In genomic region chr15:86214549-86215201, GRCm38 (mm10) we compare ENCODE assay signal across 8 mouse cellular contexts. TPM values are rescaled to one million over a fixed set of nuclear protein-coding genes. Genes with fewer than 3 reads are reported as not detected.
A peak's percentile ranks its signal among the peaks of the same experiment; 100 is the strongest.
DNase-seq lines count a peak whose midpoint lies in the region; ATAC-seq lines count a peak whose summit lies in the region.

No protein-coding gene starts in this region.

- peak overlapping the region; percentile 93 for H3K27ac ChIP-seq in kidney, embryonic 15.5 days
- H3K27ac ChIP-seq in hindbrain, embryonic 14.5 days = peak overlapping the region; percentile 92
- H3K27ac ChIP-seq in midbrain, embryonic 14.5 days (replicated peaks; ENCODE audit: low read depth, low read length) = peak overlapping the region; percentile 88

- peak overlapping the region; percentile 96 for H3K4me2 ChIP-seq in kidney, embryonic 15.5 days
- peak overlapping the region; percentile 98 for H3K4me2 ChIP-seq in hindbrain, embryonic 14.5 days (replicated peaks)
- H3K4me2 ChIP-seq in midbrain, embryonic 14.5 days (ENCODE audit: low read length) = peak overlapping the region; percentile 98

- DNase-seq in kidney, adult 18-20 months = no peak
- peak; percentile 41 for DNase-seq in adipocyte (ENCODE audit: low spot score)
- DNase-seq in hindbrain, embryonic 14.5 days (ENCODE audit: low spot score) = no peak
- DNase-seq in midbrain, embryonic 14.5 days = no peak
- no peak for DNase-seq in embryo, embryonic 10 days (ENCODE audit: low spot score)
- no peak for DNase-seq in spleen, postnatal 14 days (ENCODE audit: low spot score in 2 of 2)
- DNase-seq in cerebellum, adult 11 months = no peak

- peak overlapping the region; percentile 80 for H3K4me3 ChIP-seq in kidney, embryonic 15.5 days (replicated peaks)
- H3K4me3 ChIP-seq in hindbrain, embryonic 14.5 days (replicated peaks; ENCODE audit: low read length) = peak overlapping the region; percentile 79
- H3K4me3 ChIP-seq in midbrain, embryonic 14.5 days (replicated peaks; ENCODE audit: low read depth, low read length) = peak overlapping the region; percentile 85

- no peaks in the 10 kb centered on the region for H3K9me3 ChIP-seq in kidney, embryonic 15.5 days (replicated peaks)
- H3K9me3 ChIP-seq in hindbrain, embryonic 14.5 days (ENCODE audit: control insufficient read depth, low read length) = no peaks in the 10 kb centered on the region
- no peaks in the 10 kb centered on the region for H3K9me3 ChIP-seq in midbrain, embryonic 14.5 days (ENCODE audit: control insufficient read depth, low read length)

- H3K36me3 ChIP-seq in kidney, embryonic 15.5 days = peaks cover 10% of the 10 kb centered on the region; the same call in 1 of the 2 replicates
- 0 out of 2 replicates have a peak, but pooled peaks cover 5% of the 10 kb centered on the region for H3K36me3 ChIP-seq in hindbrain, embryonic 14.5 days (replicated peaks; ENCODE audit: control insufficient read depth, insufficient read depth)
- H3K36me3 ChIP-seq in midbrain, embryonic 14.5 days (ENCODE audit: control insufficient read depth, insufficient read depth, low read length) = no peaks in the 10 kb centered on the region

- peak overlapping the region; percentile 88 for H3K9ac ChIP-seq in kidney, embryonic 15.5 days
- peak overlapping the region; percentile 87 for H3K9ac ChIP-seq in hindbrain, embryonic 14.5 days
- H3K9ac ChIP-seq in midbrain, embryonic 14.5 days (replicated peaks; ENCODE audit: low read length) = peak overlapping the region; percentile 83

- H3K4me1 ChIP-seq in kidney, embryonic 15.5 days = peaks cover 33% of the 10 kb centered on the region
- H3K4me1 ChIP-seq in hindbrain, embryonic 14.5 days (replicated peaks; ENCODE audit: control insufficient read depth, insufficient read depth, low read length) = peaks cover 27% of the 10 kb centered on the region
- H3K4me1 ChIP-seq in midbrain, embryonic 14.5 days (ENCODE audit: control insufficient read depth, insufficient read depth, low read length) = peaks cover 18% of the 10 kb centered on the region

- WGBS in kidney, embryonic 15.5 days = 11% methylated on average over 25 of the region's 25 CpGs
- 14% methylated on average over 25 of the region's 25 CpGs for WGBS in hindbrain, embryonic 14.5 days
- 16% methylated on average over 25 of the region's 25 CpGs for WGBS in midbrain, embryonic 14.5 days

- peak; percentile 50; the same call in 1 of the 2 replicates for ATAC-seq in kidney, embryonic 15.5 days (replicated peaks; ENCODE audit: low FRiP score)
- 0 out of 2 replicates have a peak, but pooled peaks have one; percentile 18 for ATAC-seq in hindbrain, embryonic 14.5 days (ENCODE audit: low FRiP score)
- ATAC-seq in midbrain, embryonic 14.5 days (ENCODE audit: low FRiP score, low TSS enrichment) = peak; percentile 72; the same call in 1 of the 2 replicates

- H3K27me3 ChIP-seq in kidney, embryonic 15.5 days = no peaks in the 10 kb centered on the region
- no peaks in the 10 kb centered on the region for H3K27me3 ChIP-seq in hindbrain, embryonic 14.5 days (ENCODE audit: control insufficient read depth, insufficient read depth, low read length)
- H3K27me3 ChIP-seq in midbrain, embryonic 14.5 days (ENCODE audit: control insufficient read depth, insufficient read depth, low read length) = no peaks in the 10 kb centered on the region

RNA-seq across cellular contexts. Expression of gene Tbc1d22a, which starts 0.4 kb away (rescaled TPM):
- polyA plus RNA-seq in kidney, embryonic 15.5 days (2015; fragmentation: Nextera tagmentation; extraction: Ambion mirVana) = 13.1 and 13.8 TPM in 2 replicates
- 9.9 and 10.7 TPM in 2 replicates for polyA plus RNA-seq in hindbrain, embryonic 14.5 days (2014; fragmentation: Nextera tagmentation; extraction: Ambion mirVana)
- polyA plus RNA-seq in midbrain, embryonic 14.5 days (2014; fragmentation: Nextera tagmentation; extraction: Ambion mirVana) = 9.3 and 11.9 TPM in 2 replicates

RNA-seq across cellular contexts. Expression of gene Cerk, which starts 28.7 kb away (rescaled TPM):
- polyA plus RNA-seq in kidney, embryonic 15.5 days (2015; fragmentation: Nextera tagmentation; extraction: Ambion mirVana) = 12.1 and 12.4 TPM in 2 replicates
- polyA plus RNA-seq in hindbrain, embryonic 14.5 days (2014; fragmentation: Nextera tagmentation; extraction: Ambion mirVana) = 28.3 and 31.1 TPM in 2 replicates
- polyA plus RNA-seq in midbrain, embryonic 14.5 days (2014; fragmentation: Nextera tagmentation; extraction: Ambion mirVana) = 20.3 and 23.5 TPM in 2 replicates

Comparison
In these comparisons a context has a peak if more than half of its experiments do, and no peak if none do; other contexts are left out.
1. ATAC-seq: peak in every context shown above with its lines; median percentile 72 in midbrain, embryonic 14.5 days; 50 in kidney, embryonic 15.5 days; 18 in hindbrain, embryonic 14.5 days.